Mouse (Mus musculus) MEL (cell line): ENCODE results near the gene Kansl1. TPM values are rescaled to one million over a fixed set of nuclear protein-coding genes. Genes with fewer than 3 reads are reported as not detected.

ENCODE experiments used
- DNase-seq: peaks from one replicate; pipeline ENCODE4 v3.0.0; 2011; ENCODE audit warnings: low read depth, low spot score
- H3K27ac ChIP-seq: 2 replicates; pipeline ENCODE4 v1.5.1; 2012; ENCODE audit warnings: low read depth, mild to moderate bottlenecking, control low read depth, low read length, moderate library complexity; ENCODE audit not compliant: control insufficient read depth
- H3K27me3 ChIP-seq, 2 experiments: fragments of 150-350 bp in 1 of 2; sonication (generic) in 1 of 2; 2 replicates each; pipeline ENCODE4 v1.6.1; 2012; ENCODE audit warnings: low read length in 2 of 2, mild to moderate bottlenecking in 2 of 2, improper control_type of control experiment in 1 of 2, moderate library complexity in 1 of 2; ENCODE audit not compliant: insufficient read depth in 2 of 2, control insufficient read depth in 1 of 2
- H3K36me3 ChIP-seq, 2 experiments: 2 replicates each; pipeline ENCODE4 v1.6.1; 2012 to 2014; ENCODE audit warnings: low read length in 2 of 2, improper control_type of control experiment in 1 of 2, inconsistent platforms in 1 of 2, mild to moderate bottlenecking in 1 of 2; ENCODE audit not compliant: insufficient read depth in 2 of 2, control insufficient read depth in 1 of 2
- H3K4me1 ChIP-seq, 2 experiments: fragments of 150-350 bp in 1 of 2; sonication (generic) in 1 of 2; 2 replicates each; pipeline ENCODE4 v1.6.1; 2012; ENCODE audit warnings: low read length in 2 of 2, improper control_type of control experiment in 1 of 2, mild to moderate bottlenecking in 1 of 2; ENCODE audit not compliant: insufficient read depth in 2 of 2, control insufficient read depth in 1 of 2
- H3K4me3 ChIP-seq, 2 experiments: fragments of 150-350 bp in 1 of 2; sonication (generic) in 1 of 2; 2 replicates each; pipeline ENCODE4 v1.5.1; 2012; ENCODE audit warnings: low read depth in 2 of 2, low read length in 2 of 2, mild to moderate bottlenecking in 2 of 2, moderate library complexity in 2 of 2, control low read depth in 1 of 2, improper control_type of control experiment in 1 of 2; ENCODE audit not compliant: control insufficient read depth in 1 of 2, insufficient read depth in 1 of 2
- H3K79me2 ChIP-seq: 2 replicates; pipeline ENCODE4 v1.6.1; 2012; ENCODE audit warnings: mild to moderate bottlenecking, low read length, moderate library complexity; ENCODE audit not compliant: control insufficient read depth, poor library complexity, insufficient read depth
- H3K9ac ChIP-seq: 2 replicates; pipeline ENCODE4 v1.6.1; 2012; ENCODE audit warnings: low read depth, mild to moderate bottlenecking, control low read depth, low read length, moderate library complexity; ENCODE audit not compliant: control insufficient read depth, poor library complexity, severe bottlenecking
- H3K9me3 ChIP-seq: fragments of 150-350 bp; sonication (generic); replicated peaks from 2 replicates; pipeline ENCODE4 v1.6.1; 2012; ENCODE audit warnings: mild to moderate bottlenecking, low read length, improper control_type of control experiment, moderate library complexity; ENCODE audit not compliant: insufficient read depth
- BHLHE40 ChIP-seq: IDR thresholded peaks from 2 replicates; pipeline ENCODE4 v1.6.1; 2012; ENCODE audit warnings: low read depth, mild to moderate bottlenecking, inconsistent platforms, low read length, improper control_type of control experiment, borderline replicate concordance
- CHD1 ChIP-seq: IDR thresholded peaks from 2 replicates; pipeline ENCODE4 v1.6.1; 2012; ENCODE audit warnings: low read depth, mild to moderate bottlenecking, inconsistent platforms, low read length, improper control_type of control experiment
- CTCF ChIP-seq, 3 experiments: IDR thresholded peaks in 2 of 3; conservative IDR thresholded peaks in 1 of 3; 2 replicates each; pipeline ENCODE4 v1.5.1; 2011 to 2012; ENCODE audit warnings: low read length in 3 of 3, low read depth in 2 of 3, mild to moderate bottlenecking in 2 of 3, improper control_type of control experiment in 1 of 3, inconsistent platforms in 1 of 3, mixed read lengths in 1 of 3, moderate library complexity in 1 of 3; ENCODE audit not compliant: control insufficient read depth in 1 of 3, insufficient read depth in 1 of 3, poor library complexity in 1 of 3, severe bottlenecking in 1 of 3
- ELF1 ChIP-seq: IDR thresholded peaks from 2 replicates; pipeline ENCODE4 v1.6.1; 2014; ENCODE audit warnings: low read depth, mild to moderate bottlenecking, inconsistent platforms, low read length, improper control_type of control experiment, moderate library complexity
- EP300 ChIP-seq, 2 experiments: IDR thresholded peaks; 2 replicates each; pipeline ENCODE4 v1.6.1; 2011; ENCODE audit warnings: improper control_type of control experiment in 2 of 2, low read length in 2 of 2, low read depth in 1 of 2, mild to moderate bottlenecking in 1 of 2
- ETS1 ChIP-seq: IDR thresholded peaks from 2 replicates; pipeline ENCODE4 v1.6.1; 2012; ENCODE audit warnings: low read depth, mild to moderate bottlenecking, inconsistent platforms, low read length, improper control_type of control experiment, moderate library complexity
- GABPA ChIP-seq: IDR thresholded peaks from 2 replicates; pipeline ENCODE4 v1.6.1; 2012; ENCODE audit warnings: low read depth, mild to moderate bottlenecking, inconsistent platforms, low read length, improper control_type of control experiment, moderate library complexity
- HCFC1 ChIP-seq: IDR thresholded peaks from 2 replicates; pipeline ENCODE4 v1.6.1; 2012; ENCODE audit warnings: low read depth, mild to moderate bottlenecking, inconsistent platforms, low read length, improper control_type of control experiment, moderate library complexity
- JUND ChIP-seq: IDR thresholded peaks from 2 replicates; pipeline ENCODE4 v1.6.1; 2011; ENCODE audit warnings: low read depth, mild to moderate bottlenecking, improper control_type of control experiment, low read length
- KAT2A ChIP-seq: conservative IDR thresholded peaks from 2 replicates; pipeline ENCODE4 v1.6.1; 2012; ENCODE audit warnings: low read depth, low read length, improper control_type of control experiment, inconsistent platforms
- MAZ ChIP-seq: IDR thresholded peaks from 2 replicates; pipeline ENCODE4 v1.6.1; 2012; ENCODE audit warnings: low read depth, mild to moderate bottlenecking, inconsistent platforms, low read length, improper control_type of control experiment
- MEF2A ChIP-seq: IDR thresholded peaks from 2 replicates; pipeline ENCODE4 v1.6.1; 2014; ENCODE audit warnings: low read depth, mild to moderate bottlenecking, inconsistent platforms, low read length, improper control_type of control experiment; ENCODE audit not compliant: poor library complexity, insufficient replicate concordance, severe bottlenecking; ENCODE audit errors: extremely low read depth
- MYB ChIP-seq: IDR thresholded peaks from 2 replicates; pipeline ENCODE4 v1.6.1; 2011; ENCODE audit warnings: mild to moderate bottlenecking, low read depth, low read length, improper control_type of control experiment
- MYC ChIP-seq: IDR thresholded peaks from 2 replicates; pipeline ENCODE4 v1.6.1; 2011; ENCODE audit warnings: low read depth, mild to moderate bottlenecking, low read length, improper control_type of control experiment, moderate library complexity
- NELFE ChIP-seq: IDR thresholded peaks from 2 replicates; pipeline ENCODE4 v1.6.1; 2011; ENCODE audit warnings: low read depth, low read length, improper control_type of control experiment
- NRF1 ChIP-seq: IDR thresholded peaks from 2 replicates; pipeline ENCODE4 v1.6.1; 2014; ENCODE audit warnings: low read depth, mild to moderate bottlenecking, inconsistent platforms, low read length, improper control_type of control experiment, moderate library complexity; ENCODE audit not compliant: poor library complexity, insufficient read depth, severe bottlenecking
- POLR2A ChIP-seq, 2 experiments: IDR thresholded peaks; 2 replicates each; pipeline ENCODE4 v1.6.1; 2011 to 2012; ENCODE audit warnings: low read length in 2 of 2, mild to moderate bottlenecking in 2 of 2, control low read depth in 1 of 2, improper control_type of control experiment in 1 of 2, low read depth in 1 of 2, moderate library complexity in 1 of 2; ENCODE audit not compliant: control insufficient read depth in 1 of 2, insufficient read depth in 1 of 2, poor library complexity in 1 of 2
- POLR2AphosphoS5 ChIP-seq: IDR thresholded peaks from 2 replicates; pipeline ENCODE4 v1.6.1; 2012; ENCODE audit warnings: low read depth, borderline replicate concordance, mild to moderate bottlenecking, inconsistent platforms, low read length, moderate library complexity, mixed read lengths
- RAD21 ChIP-seq: IDR thresholded peaks from 2 replicates; pipeline ENCODE4 v1.6.1; 2011; ENCODE audit warnings: mild to moderate bottlenecking, low read depth, low read length, improper control_type of control experiment
- RCOR1 ChIP-seq: IDR thresholded peaks from 2 replicates; pipeline ENCODE4 v1.6.1; 2012; ENCODE audit warnings: low read depth, mild to moderate bottlenecking, inconsistent platforms, low read length, improper control_type of control experiment
- SIN3A ChIP-seq: IDR thresholded peaks from 2 replicates; pipeline ENCODE4 v1.6.1; 2012; ENCODE audit warnings: low read length, improper control_type of control experiment, inconsistent platforms
- TAL1 ChIP-seq: IDR thresholded peaks from 2 replicates; pipeline ENCODE4 v1.6.1; 2012; ENCODE audit warnings: mild to moderate bottlenecking, inconsistent platforms, low read length, moderate library complexity, mixed read lengths
- TCF12 ChIP-seq: IDR thresholded peaks from 2 replicates; pipeline ENCODE4 v1.6.1; 2014; ENCODE audit warnings: low read depth, mild to moderate bottlenecking, inconsistent platforms, low read length, improper control_type of control experiment, moderate library complexity
- UBTF ChIP-seq: IDR thresholded peaks from 2 replicates; pipeline ENCODE4 v1.6.1; 2012; ENCODE audit warnings: low read depth, mild to moderate bottlenecking, inconsistent platforms, low read length, improper control_type of control experiment, moderate library complexity, borderline replicate concordance; ENCODE audit not compliant: insufficient read depth
- USF1 ChIP-seq: IDR thresholded peaks from 2 replicates; pipeline ENCODE4 v1.6.1; 2014; ENCODE audit warnings: low read depth, mild to moderate bottlenecking, inconsistent platforms, low read length, improper control_type of control experiment, moderate library complexity
- USF2 ChIP-seq, 2 experiments: IDR thresholded peaks; 2 replicates each; pipeline ENCODE4 v1.6.1; 2011 to 2012; ENCODE audit warnings: improper control_type of control experiment in 2 of 2, low read length in 2 of 2, borderline replicate concordance in 1 of 2, inconsistent platforms in 1 of 2, low read depth in 1 of 2, mild to moderate bottlenecking in 1 of 2; ENCODE audit not compliant: insufficient read depth in 1 of 2
- ZC3H11A ChIP-seq: IDR thresholded peaks from 2 replicates; pipeline ENCODE4 v1.6.1; 2012; ENCODE audit warnings: low read depth, mild to moderate bottlenecking, inconsistent platforms, low read length, improper control_type of control experiment
- ZMIZ1 ChIP-seq: IDR thresholded peaks from 2 replicates; pipeline ENCODE4 v1.6.1; 2012; ENCODE audit warnings: low read depth, mild to moderate bottlenecking, inconsistent platforms, low read length, improper control_type of control experiment, moderate library complexity
- ZNF384 ChIP-seq: IDR thresholded peaks from 2 replicates; pipeline ENCODE4 v1.6.1; 2012; ENCODE audit warnings: low read depth, mild to moderate bottlenecking, inconsistent platforms, low read length, improper control_type of control experiment
- polyA plus RNA-seq, 2 experiments: library from polyadenylated mRNA; stranded (reverse) in 1 of 2; unstranded in 1 of 2; fragments of >175 nt in 1 of 2; fragments of >200 nt in 1 of 2; gene quantifications; 2 replicates each; pipeline versions ENCODE4 v1.2.1 to v1.2.4; 2012; ENCODE audit warnings: low replicate concordance in 2 of 2, low read depth in 1 of 2; ENCODE audit not compliant: insufficient read length in 2 of 2, insufficient read depth in 1 of 2, missing spikeins in 1 of 2
- total RNA-seq: library from RNA; depleted of rRNA; stranded (reverse); fragments of 300-350 nt; gene quantifications from 2 replicates; pipeline ENCODE4 v1.2.3, GENCODE M21; 2012

The Kansl1 gene
- total and polyA plus RNA-seq, 3 experiments, result 14.9 to 76.3 (median 56.4) TPM

GRCm38 (mm10) chr11:104439703-104440102 lies 29.0 kb downstream of the Kansl1 start:
- peaks cover 59% of the 10 kb centered on the region for H3K79me2 ChIP-seq
- no peak for DNase-seq
- peak overlapping the region in 1 of 2 experiments; percentile 68; a peak in 2 of 4 replicates for H3K4me3 ChIP-seq
- peaks cover 19 to 54% of the 10 kb centered on the region in 2 experiments for H3K4me1 ChIP-seq
- no peaks in the 10 kb centered on the region for H3K27me3 ChIP-seq
- no peak overlapping the region for H3K27ac ChIP-seq
- H3K9me3 ChIP-seq, result no peaks in the 10 kb centered on the region
- H3K36me3 ChIP-seq, result peaks cover 0 to 60% of the 10 kb centered on the region in 2 experiments; a peak in 2 of 4 replicates
- peak; percentile 4; the same call in 1 of the 2 replicates for TF ChIP-seq SIN3A
- peak; percentile 70 for TF ChIP-seq USF1
- 0 out of 2 replicates have a peak, but pooled peaks have one; percentile 6 for TF ChIP-seq HCFC1
- no peak for TF ChIP-seq UBTF
- TF ChIP-seq TAL1, result no peak
- no peak for TF ChIP-seq RAD21
- no peak for TF ChIP-seq ETS1
- H3K9ac ChIP-seq, result peak overlapping the region; percentile 91; the same call in 1 of the 2 replicates

DNA sequence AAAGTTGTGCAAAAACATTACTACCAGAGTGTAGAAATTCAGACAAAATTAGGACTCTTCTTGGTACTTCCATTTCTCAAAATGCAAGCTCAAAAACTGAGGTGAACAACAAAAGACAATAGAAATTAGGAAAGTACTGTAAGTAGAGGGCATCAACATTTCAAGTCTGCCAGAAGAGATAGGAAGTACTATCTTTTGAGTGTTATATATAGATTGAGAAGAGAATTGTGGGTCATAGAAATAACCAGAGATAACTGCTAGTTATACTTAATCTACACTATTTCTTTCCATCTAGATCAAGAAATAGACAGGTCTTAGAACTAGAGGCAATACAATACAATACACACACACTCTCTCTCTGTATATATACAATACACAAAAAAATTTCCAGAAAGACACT lies 30.2 kb downstream of the Kansl1 start:
- Histone ChIP-seq H3K9ac (peak overlapping the region; percentile 38), H3K9me3 (no peaks in the 10 kb centered on the region), H3K27ac (peak overlapping the region; percentile 78), H3K36me3 (peaks cover 0 to 51% of the 10 kb centered on the region in 2 experiments; a peak in 2 of 4 replicates), H3K4me3 (peak overlapping the region in 1 of 2 experiments; percentile 68; a peak in 2 of 4 replicates), H3K4me1 (peaks cover 17 to 49% of the 10 kb centered on the region in 2 experiments), H3K79me2 (peaks cover 53% of the 10 kb centered on the region), H3K27me3 (no peaks in the 10 kb centered on the region)
- DNase-seq, result peak; percentile 50
- no peak for TF ChIP-seq NRF1
- no peak for TF ChIP-seq UBTF
- no peak for TF ChIP-seq ZC3H11A
- 0 out of 2 replicates have a peak, but pooled peaks have one; percentile 15 for TF ChIP-seq MYB
- peak; percentile 92 for TF ChIP-seq SIN3A
- TF ChIP-seq TCF12, result peak; percentile 97
- TF ChIP-seq BHLHE40, result peak; percentile 49
- TF ChIP-seq MAZ, result no peak
- peak; percentile 60; the same call in 1 of the 2 replicates for TF ChIP-seq ZMIZ1
- no peak for TF ChIP-seq POLR2A (IDR thresholded peaks at IDR 0.05; ENCODE audit: control insufficient read depth in 1 of 2, insufficient read depth in 1 of 2, low read depth in 1 of 2, low read length in 2 of 2, poor library complexity in 1 of 2)
- no peak for TF ChIP-seq USF2 (IDR thresholded peaks at IDR 0.05; ENCODE audit: borderline replicate concordance in 1 of 2, insufficient read depth in 1 of 2, low read depth in 1 of 2, low read length in 2 of 2)
- TF ChIP-seq GABPA, result no peak
- TF ChIP-seq CTCF (IDR thresholded peaks at IDR 0.05 in 2 of 3, conservative IDR thresholded peaks at IDR 0.05 in 1 of 3; ENCODE audit: control insufficient read depth in 1 of 3, insufficient read depth in 1 of 3, low read depth in 2 of 3, low read length in 3 of 3, poor library complexity in 1 of 3, severe bottlenecking in 1 of 3), result no peak
- peak; percentile 99 for TF ChIP-seq MEF2A
- TF ChIP-seq TAL1, result peak; percentile 70
- TF ChIP-seq MYC, result 0 out of 2 replicates have a peak, but pooled peaks have one; percentile 17
- TF ChIP-seq ELF1, result no peak
- peak; percentile 62 for TF ChIP-seq ZNF384
- TF ChIP-seq JUND, result no peak
- no peak for TF ChIP-seq NELFE
- peak; percentile 88 for TF ChIP-seq RCOR1
- peak; percentile 92 to 96 for TF ChIP-seq EP300 (IDR thresholded peaks at IDR 0.05; ENCODE audit: low read depth in 1 of 2, low read length in 2 of 2)
- peak; percentile 41; the same call in 1 of the 2 replicates for TF ChIP-seq KAT2A
- TF ChIP-seq CHD1, result no peak
- TF ChIP-seq POLR2AphosphoS5, result no peak
